Mouse (Mus musculus) thymus, postnatal 0 days (tissue): ENCODE measurements around the gene Lipk. TPM values are rescaled to one million over a fixed set of nuclear protein-coding genes. Genes with fewer than 3 reads are reported as not detected.

Experiments used
- microRNA-seq: library from miRNA; unstranded; fragments of <30 nt; microRNA quantifications from one replicate; pipeline ENCODE4, GENCODE M21; 2016; ENCODE audit warnings: borderline number of aligned reads
- polyA plus RNA-seq: library from polyadenylated mRNA; unstranded; fragments of >200 nt; fragmentation: Nextera tagmentation; extraction: Ambion mirVana; gene quantifications from 2 replicates; pipeline ENCODE4 v1.2.1, GENCODE M21; 2015

Lipk gene
- polyA plus RNA-seq, 1 experiment from 2014 or later, result 0.14 TPM

Small RNA genes within 50 kb of the gene (microRNA-seq; reads per million reads assigned to microRNA genes)
- gene Gm23334, result not detected

Other genes with a start within 250 kb of the Lipk start
- gene Lipo3, start 246.3 kb upstream of the Lipk start, polyA plus RNA-seq, result 16.5 TPM in 2 replicates
- not detected in 2 replicates for gene Lipo1, start 220.8 kb upstream of the Lipk start, polyA plus RNA-seq
- gene Lipf, start 47.1 kb upstream of the Lipk start, polyA plus RNA-seq, result 0.09 and 0.14 TPM in 2 replicates
- gene Lipn, start 59.1 kb downstream of the Lipk start, polyA plus RNA-seq, result not detected in 2 replicates
- gene Lipm, start 92.6 kb downstream of the Lipk start, polyA plus RNA-seq, result 0.81 and 0.87 TPM in 2 replicates
- 4.0 and 4.7 TPM in 2 replicates for gene Ankrd22, start 157.8 kb downstream of the Lipk start, polyA plus RNA-seq
- 48.2 and 54.7 TPM in 2 replicates for gene Stambpl1, start 183.9 kb downstream of the Lipk start, polyA plus RNA-seq
- gene Acta2, start 247.3 kb downstream of the Lipk start, polyA plus RNA-seq, result 19.2 and 36.5 TPM in 2 replicates